Mouse (Mus musculus) right cerebral cortex, postnatal 25 days (tissue): ENCODE data around the gene Arhgef25.

Experiments
- DNase-seq: peaks from one replicate; pipeline ENCODE4 v3.0.0; 2022

Arhgef25 gene

GRCm38 (mm10) chr10:127185101-127185500 lies 4.8 kb downstream of the Arhgef25 start:
- DNase-seq: no peak

GRCm38 (mm10) chr10:127183759-127184158 lies 6.1 kb downstream of the Arhgef25 start:
- DNase-seq: no peak

GRCm38 (mm10) chr10:127182624-127183023 lies 7.3 kb downstream of the Arhgef25 start:
- DNase-seq: no peak

GRCm38 (mm10) chr10:127181566-127181965 lies 8.3 kb downstream of the Arhgef25 start:
- DNase-seq: no peak

GRCm38 (mm10) chr10:127180695-127181047 lies 9.2 kb downstream of the Arhgef25 start:
- DNase-seq: no peak

- DNase-seq: peak; percentile 68
These were observed 9.8 kb downstream of the Arhgef25 start, which contains the start of gene Slc26a10 for GRCm38 (mm10) chr10:127179871-127180694. Gene Slc26a10 (minus strand): TSS chr10:127180645.

- DNase-seq: peak; percentile 3
These were observed 11.4 kb downstream of the Arhgef25 start for GRCm38 (mm10) chr10:127178286-127179027.

- DNase-seq: peak; percentile 73
These were observed 12.2 kb downstream of the Arhgef25 start for GRCm38 (mm10) chr10:127177719-127178118.

GRCm38 (mm10) chr10:127177235-127177634 lies 12.6 kb downstream of the Arhgef25 start:
- DNase-seq: no peak

- DNase-seq: no peak
These were observed 13.1 kb downstream of the Arhgef25 start for GRCm38 (mm10) chr10:127176756-127177155.

- no peak for DNase-seq
These were observed 13.7 kb downstream of the Arhgef25 start for GRCm38 (mm10) chr10:127176228-127176627.

GRCm38 (mm10) chr10:127174170-127174569 lies 15.7 kb downstream of the Arhgef25 start:
- DNase-seq: no peak

- no peak for DNase-seq
These were observed 16.5 kb downstream of the Arhgef25 start for GRCm38 (mm10) chr10:127173148-127174065.

GRCm38 (mm10) chr10:127171631-127172200 lies 18.2 kb downstream of the Arhgef25 start:
- no peak for DNase-seq

- peak; percentile 67 for DNase-seq
These were observed 19.0 kb downstream of the Arhgef25 start for GRCm38 (mm10) chr10:127170837-127171272.

- DNase-seq: no peak
These were observed 19.9 kb downstream of the Arhgef25 start for GRCm38 (mm10) chr10:127170002-127170401.

GRCm38 (mm10) chr10:127167614-127168192 lies 22.2 kb downstream of the Arhgef25 start:
- DNase-seq: no peak

GRCm38 (mm10) chr10:127166771-127167613 lies 22.9 kb downstream of the Arhgef25 start:
- DNase-seq: no peak

GRCm38 (mm10) chr10:127166404-127166715 lies 23.5 kb downstream of the Arhgef25 start:
- no peak for DNase-seq

- DNase-seq: peak; percentile 69
These were observed 24.1 kb downstream of the Arhgef25 start for GRCm38 (mm10) chr10:127165654-127166403.

- DNase-seq: no peak
These were observed 24.6 kb downstream of the Arhgef25 start for GRCm38 (mm10) chr10:127165354-127165653.
